Mouse (Mus musculus): ENCODE measurements around the gene Pitpnm2.

GRCm38 (mm10) chr5:124249614-124250591 lies at the start of gene Pitpnm2:
- no peak for TF ChIP-seq POLR2A (IDR thresholded peaks at IDR 0.05; ENCODE audit: borderline replicate concordance, control insufficient read depth, low read depth, low read length)
- TF ChIP-seq CTCF (IDR thresholded peaks at IDR 0.05; ENCODE audit: control insufficient read depth, insufficient read depth, low read length) = no peak

Measured in bone marrow, adult 2 months (tissue).